Mouse (Mus musculus) stomach, embryonic 16.5 days (tissue): Measurements from ENCODE around the gene Urb2. TPM values are rescaled to one million over a fixed set of nuclear protein-coding genes. Genes with fewer than 3 reads are reported as not detected.

Experiments
- microRNA counts: library from miRNA; unstranded; fragments of <30 nt; microRNA quantifications from one replicate; lab custom pipeline; 2016
- microRNA-seq: library from miRNA; unstranded; fragments of <30 nt; microRNA quantifications from one replicate; pipeline ENCODE4, GENCODE M21; 2016
- polyA plus RNA-seq: library from polyadenylated mRNA; unstranded; fragments of >200 nt; fragmentation: Nextera tagmentation; extraction: Ambion mirVana; gene quantifications from 2 replicates; pipeline ENCODE4 v1.2.1, GENCODE M21; 2015

Urb2 gene
- polyA plus RNA-seq, 1 experiment from 2014 or later: 4.4 TPM

MicroRNAs encoded within 50 kb of the gene (microRNA counts, 519-probe panel; counts per million panel counts)
- microRNA mmu-miR-1967 (lab: Ali Mortazavi, UCI): 1,597 counts per million, percentile 21 among the panel's probes with 10 or more counts

Small RNA genes lying within 50 kb of the gene (microRNA-seq; reads per million reads assigned to microRNA genes)
- gene Mir1967: not detected

Other genes starting within 250 kb of the Urb2 start
- 42.2 and 44.4 TPM in 2 replicates for gene Rab4a, start 215.5 kb upstream of the Urb2 start, polyA plus RNA-seq
- gene Ccsap, start 161.3 kb upstream of the Urb2 start, polyA plus RNA-seq: 1.5 and 2.1 TPM in 2 replicates
- 120 and 1,117 TPM in 2 replicates for gene Acta1, start 126.8 kb upstream of the Urb2 start, polyA plus RNA-seq
- gene Nup133, start 72.2 kb upstream of the Urb2 start, polyA plus RNA-seq: 28.3 and 29.7 TPM in 2 replicates
- 25.0 and 26.0 TPM in 2 replicates for gene Abcb10, start 38.4 kb upstream of the Urb2 start, polyA plus RNA-seq
- gene Taf5l, start 111 bp upstream of the Urb2 start, polyA plus RNA-seq: 28.0 and 29.2 TPM in 2 replicates
- gene Galnt2, start 209.9 kb downstream of the Urb2 start, polyA plus RNA-seq: 47.4 and 49.3 TPM in 2 replicates